Mouse (Mus musculus): ENCODE measurements at regions not wholly inside any gene's neighbourhood (a gene's known extent, or its start where the extent isn't known, plus 50 kb on each side); places are given as distances from the start of the nearest gene placed in this dataset.
A peak's percentile ranks its signal among the peaks of the same experiment; 100 is the strongest.

GRCm38 (mm10) chr14:72371702-72372277, 119.8 kb downstream of the Gm9195 start:
- peak; percentile 35 to 74 for DNase-seq

GRCm38 (mm10) chr14:72360829-72361520, 130.7 kb downstream of the Gm9195 start:
- DNase-seq: no peak

- no peak for DNase-seq
Measured at GRCm38 (mm10) chr14:72360181-72360580, 131.5 kb downstream of the Gm9195 start.

GRCm38 (mm10) chr14:72357915-72358314, 133.7 kb downstream of the Gm9195 start:
- no peak for DNase-seq

GRCm38 (mm10) chr14:72342181-72342580, 149.5 kb downstream of the Gm9195 start:
- no peak for DNase-seq

GRCm38 (mm10) chr14:72341590-72342154, 150.0 kb downstream of the Gm9195 start:
- no peak for DNase-seq

- DNase-seq: no peak
Measured at GRCm38 (mm10) chr14:72338046-72338445, 153.6 kb downstream of the Gm9195 start.

GRCm38 (mm10) chr14:72303856-72304255, 187.8 kb downstream of the Gm9195 start:
- peak; percentile 3 for DNase-seq

- peak in 1 of 2 experiments; percentile 49 for DNase-seq
Measured at GRCm38 (mm10) chr14:72300026-72300425, 191.6 kb downstream of the Gm9195 start.

- DNase-seq: no peak
Measured at GRCm38 (mm10) chr14:72294631-72295030, 197.0 kb downstream of the Gm9195 start.

- DNase-seq: peak in 1 of 2 experiments; percentile 4
Measured at GRCm38 (mm10) chr14:72293677-72294387, 197.8 kb downstream of the Gm9195 start.

GRCm38 (mm10) chr14:72292656-72293299, 198.9 kb downstream of the Gm9195 start:
- DNase-seq: no peak

GRCm38 (mm10) chr14:72277309-72277708, 214.3 kb downstream of the Gm9195 start:
- DNase-seq: no peak

GRCm38 (mm10) chr14:72259255-72259654, 232.4 kb downstream of the Gm9195 start:
- DNase-seq: no peak

- DNase-seq: no peak
Measured at GRCm38 (mm10) chr14:72241872-72242271, 249.8 kb downstream of the Gm9195 start.

- DNase-seq: no peak
Measured at GRCm38 (mm10) chr14:72240272-72240671, 251.4 kb downstream of the Gm9195 start.

GRCm38 (mm10) chr14:72238344-72238743, 253.3 kb downstream of the Gm9195 start:
- DNase-seq: no peak

- DNase-seq: no peak
Measured at GRCm38 (mm10) chr14:72234234-72235075, 257.2 kb downstream of the Gm9195 start.

- DNase-seq: no peak
Measured at GRCm38 (mm10) chr14:72227853-72228252, 263.8 kb downstream of the Gm9195 start.

- no peak for DNase-seq
Measured at GRCm38 (mm10) chr14:72227441-72227840, 264.2 kb downstream of the Gm9195 start.

- DNase-seq: no peak
Measured at GRCm38 (mm10) chr14:72226946-72227345, 264.7 kb downstream of the Gm9195 start.

GRCm38 (mm10) chr14:72222836-72223235, 268.8 kb downstream of the Gm9195 start:
- DNase-seq: no peak
